Mouse (Mus musculus) embryonic facial prominence, embryonic 15.5 days (tissue): ENCODE measurements around the gene Ppara. TPM values are rescaled to one million over a fixed set of nuclear protein-coding genes. Genes with fewer than 3 reads are reported as not detected.
A peak's percentile ranks its signal among the peaks of the same experiment; 100 is the strongest.

ENCODE experiments used
- ATAC-seq: fragments of 200-750 bp; cut with Nextera tagmentation; 2 replicates; pipeline ENCODE4 v1.8.0; 2017; ENCODE audit warnings: low read depth, moderate TSS enrichment; ENCODE audit not compliant: insufficient number of reproducible peaks, low FRiP score, low TSS enrichment
- H3K27ac ChIP-seq: fragments of 300-500 bp; sonication (generic); replicated peaks from 2 replicates; pipeline ENCODE4 v1.5.1; 2015; ENCODE audit warnings: mild to moderate bottlenecking, inconsistent platforms
- H3K27me3 ChIP-seq: fragments of 300-500 bp; sonication (generic); 2 replicates; pipeline ENCODE4 v1.6.1; 2015; ENCODE audit warnings: inconsistent platforms
- H3K36me3 ChIP-seq: fragments of 300-500 bp; sonication (generic); 2 replicates; pipeline ENCODE4 v1.6.1; 2015; ENCODE audit warnings: mild to moderate bottlenecking, inconsistent platforms
- H3K4me1 ChIP-seq: fragments of 300-500 bp; sonication (generic); 2 replicates; pipeline ENCODE4 v1.6.1; 2015; ENCODE audit warnings: inconsistent platforms
- H3K4me2 ChIP-seq: fragments of 300-500 bp; sonication (generic); replicated peaks from 2 replicates; pipeline ENCODE4 v1.6.1; 2015; ENCODE audit warnings: mild to moderate bottlenecking, inconsistent platforms
- H3K4me3 ChIP-seq: fragments of 300-500 bp; sonication (generic); replicated peaks from 2 replicates; pipeline ENCODE4 v1.5.1; 2015; ENCODE audit warnings: mild to moderate bottlenecking, inconsistent platforms
- H3K9ac ChIP-seq: fragments of 300-500 bp; sonication (generic); 2 replicates; pipeline ENCODE4 v1.6.1; 2015; ENCODE audit warnings: inconsistent platforms
- H3K9me3 ChIP-seq: fragments of 300-500 bp; sonication (generic); replicated peaks from 2 replicates; pipeline ENCODE4 v1.6.1; 2016; ENCODE audit warnings: inconsistent platforms
- WGBS: fragments of 180-500 bp; shearing (Covaris S2); methylation state at CpG from one replicate; pipeline ENCODE4 v1.1.7; 2015; 5-methylcytosine and 5-hydroxymethylcytosine counted together
- polyA plus RNA-seq: library from polyadenylated mRNA; unstranded; fragments of >200 nt; fragmentation: Nextera tagmentation; extraction: Ambion mirVana; gene quantifications from 2 replicates; pipeline ENCODE4 v1.2.1, GENCODE M21; 2015

The Ppara gene
- polyA plus RNA-seq, 1 experiment from 2014 or later, result 5.0 TPM

GRCm38 (mm10) chr15:85828071-85828470 lies 93.3 kb downstream of the Ppara start:
- Histone ChIP-seq H3K27ac (no peak overlapping the region), H3K9me3 (no peaks in the 10 kb centered on the region), H3K4me1 (peaks cover 13% of the 10 kb centered on the region), H3K4me3 (no peak overlapping the region), H3K27me3 (no peaks in the 10 kb centered on the region), H3K9ac (no peak overlapping the region), H3K4me2 (no peak overlapping the region), H3K36me3 (no peaks in the 10 kb centered on the region)
- no peak for ATAC-seq
- WGBS, result 75% methylated on average over 4 of the region's 4 CpGs

DNA sequence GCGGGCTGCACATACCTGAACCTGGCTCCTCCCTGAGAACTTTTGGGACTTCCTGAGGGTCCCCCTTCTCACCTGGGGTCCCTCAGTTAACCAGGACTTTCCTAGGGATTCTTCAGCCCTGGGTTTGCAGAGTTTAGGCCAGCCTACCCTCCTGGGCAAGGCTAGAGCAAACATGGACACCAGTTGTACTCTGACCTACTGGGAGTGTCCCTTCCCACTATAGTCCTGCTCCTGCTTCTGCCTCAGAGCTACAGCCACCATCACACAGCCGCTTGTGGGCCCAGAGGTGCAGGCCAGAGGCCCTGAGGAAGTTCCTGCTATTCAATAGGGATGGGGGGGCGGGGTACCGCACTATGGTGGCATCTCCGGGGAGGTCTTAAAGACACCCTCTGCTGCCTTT lies 94.7 kb downstream of the Ppara start:
- ATAC-seq, result no peak
- no peaks in the 10 kb centered on the region for H3K9me3 ChIP-seq
- no peaks in the 10 kb centered on the region for H3K36me3 ChIP-seq
- no peak overlapping the region for H3K4me2 ChIP-seq
- no peaks in the 10 kb centered on the region for H3K27me3 ChIP-seq
- 76% methylated on average over 5 of the region's 5 CpGs for WGBS
- H3K4me1 ChIP-seq, result peaks cover 13% of the 10 kb centered on the region
- no peak overlapping the region for H3K27ac ChIP-seq
- no peak overlapping the region for H3K9ac ChIP-seq
- no peak overlapping the region for H3K4me3 ChIP-seq

- Histone ChIP-seq H3K9ac (peak within 1 kb of the TSS; percentile 58), H3K4me2 (peak within 1 kb of the TSS; percentile 88), H3K4me1 (peaks cover 13% of the 10 kb centered on the region), H3K27ac (no peak within 1 kb of the TSS), H3K9me3 (no peaks in the 10 kb centered on the region), H3K36me3 (no peaks in the 10 kb centered on the region), H3K27me3 (no peaks in the 10 kb centered on the region), H3K4me3 (peak within 1 kb of the TSS; percentile 63)
- WGBS, result 1% methylated on average over 27 of the region's 27 CpGs
- peak; percentile 86 for ATAC-seq
Observed at GRCm38 (mm10) chr15:85831954-85832590, 97.3 kb downstream of the Ppara start, which contains the start of gene Ttc38. TSS of gene Ttc38 (plus strand) at chr15:85832306.

- Histone ChIP-seq H3K36me3 (no peaks in the 10 kb centered on the region), H3K9me3 (no peaks in the 10 kb centered on the region), H3K27ac (no peak overlapping the region), H3K4me2 (peak overlapping the region; percentile 88), H3K9ac (peak overlapping the region; percentile 58), H3K4me3 (peak overlapping the region; percentile 63), H3K4me1 (peaks cover 13% of the 10 kb centered on the region), H3K27me3 (no peaks in the 10 kb centered on the region)
- 34% methylated on average over 8 of the region's 8 CpGs for WGBS
- no peak for ATAC-seq
Observed at GRCm38 (mm10) chr15:85832599-85832998, 97.8 kb downstream of the Ppara start.

GRCm38 (mm10) chr15:85835335-85835734 lies 100.6 kb downstream of the Ppara start:
- H3K36me3 ChIP-seq, result no peaks in the 10 kb centered on the region
- H3K4me1 ChIP-seq, result peaks cover 13% of the 10 kb centered on the region
- no peak overlapping the region for H3K4me2 ChIP-seq
- no peak overlapping the region for H3K27ac ChIP-seq
- no peaks in the 10 kb centered on the region for H3K27me3 ChIP-seq
- WGBS, result 59% methylated on average over 3 of the region's 3 CpGs
- ATAC-seq, result no peak
- H3K9ac ChIP-seq, result no peak overlapping the region
- no peaks in the 10 kb centered on the region for H3K9me3 ChIP-seq
- H3K4me3 ChIP-seq, result no peak overlapping the region

- 90% methylated on average over 5 of the region's 5 CpGs for WGBS
- no peak overlapping the region for H3K4me3 ChIP-seq
- H3K27me3 ChIP-seq, result no peaks in the 10 kb centered on the region
- peaks cover 7% of the 10 kb centered on the region for H3K4me1 ChIP-seq
- no peak overlapping the region for H3K4me2 ChIP-seq
- no peak overlapping the region for H3K27ac ChIP-seq
- ATAC-seq, result no peak
- H3K36me3 ChIP-seq, result no peaks in the 10 kb centered on the region
- no peaks in the 10 kb centered on the region for H3K9me3 ChIP-seq
- H3K9ac ChIP-seq, result no peak overlapping the region
Observed at GRCm38 (mm10) chr15:85836887-85837286, 102.1 kb downstream of the Ppara start.

DNA sequence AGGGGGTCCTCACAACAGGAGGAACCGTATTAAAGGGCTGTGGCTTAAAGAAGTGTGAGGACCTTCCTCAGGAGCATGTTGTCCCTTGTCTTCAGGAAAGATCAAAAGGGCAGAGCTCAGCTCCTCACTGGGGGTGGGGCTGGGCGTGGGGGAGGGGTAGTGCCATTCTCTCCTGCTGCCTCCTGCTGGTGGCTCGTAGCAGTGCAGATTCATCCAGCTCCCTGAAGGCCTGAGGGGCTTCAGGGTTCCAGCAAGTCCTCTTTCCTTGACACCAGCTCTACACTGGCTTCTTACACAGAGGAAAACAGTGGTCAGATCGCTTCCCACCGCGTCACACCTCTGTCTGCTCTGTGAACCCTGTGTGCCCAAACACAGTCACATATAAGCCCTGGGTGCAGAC lies 106.2 kb downstream of the Ppara start:
- no peaks in the 10 kb centered on the region for H3K27me3 ChIP-seq
- no peak overlapping the region for H3K9ac ChIP-seq
- no peak overlapping the region for H3K4me3 ChIP-seq
- 40% methylated on average over 6 of the region's 6 CpGs for WGBS
- no peaks in the 10 kb centered on the region for H3K9me3 ChIP-seq
- ATAC-seq, result no peak
- no peak overlapping the region for H3K27ac ChIP-seq
- H3K4me2 ChIP-seq, result no peak overlapping the region
- no peaks in the 10 kb centered on the region for H3K4me1 ChIP-seq
- H3K36me3 ChIP-seq, result no peaks in the 10 kb centered on the region; the same call in 1 of the 2 replicates

GRCm38 (mm10) chr15:85841796-85842360 lies 107.1 kb downstream of the Ppara start:
- 68% methylated on average over 5 of the region's 5 CpGs for WGBS
- no peaks in the 10 kb centered on the region for H3K9me3 ChIP-seq

DNA sequence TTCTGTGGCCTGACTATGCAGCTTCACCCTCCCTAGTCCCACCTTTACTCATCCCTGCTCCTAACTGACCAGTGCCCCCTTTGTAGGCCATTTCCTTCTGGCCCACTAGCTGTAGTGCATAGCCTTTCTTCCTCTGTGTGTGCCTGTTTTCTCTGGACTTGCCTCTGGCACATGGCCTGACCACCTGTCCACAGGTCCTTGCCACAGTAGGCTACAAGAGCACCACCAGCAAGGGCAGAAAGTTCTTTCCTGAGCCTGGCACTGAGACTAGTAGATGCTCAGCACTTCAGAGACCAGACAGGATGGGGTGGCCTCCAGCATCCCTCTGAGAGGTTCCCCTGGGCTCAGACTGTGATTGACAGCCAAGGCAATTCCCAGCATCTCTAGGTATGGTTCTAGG lies 110.3 kb downstream of the Ppara start:
- ATAC-seq, result 0 out of 2 replicates have a peak, but pooled peaks have one; percentile 5
- Histone ChIP-seq H3K36me3 (peaks cover 3% of the 10 kb centered on the region; the same call in 1 of the 2 replicates), H3K9me3 (no peaks in the 10 kb centered on the region), H3K4me1 (no peaks in the 10 kb centered on the region), H3K27me3 (no peaks in the 10 kb centered on the region), H3K4me2 (no peak overlapping the region), H3K4me3 (no peak overlapping the region), H3K9ac (no peak overlapping the region), H3K27ac (no peak overlapping the region)

More at GRCm38 (mm10) chr15:85841796-85842360, 107.1 kb downstream of the Ppara start:
- no peak for ATAC-seq
- no peak overlapping the region for H3K4me3 ChIP-seq
- no peak overlapping the region for H3K9ac ChIP-seq
- H3K4me1 ChIP-seq, result no peaks in the 10 kb centered on the region
- no peaks in the 10 kb centered on the region for H3K27me3 ChIP-seq
- no peaks in the 10 kb centered on the region; the same call in 1 of the 2 replicates for H3K36me3 ChIP-seq
- H3K4me2 ChIP-seq, result no peak overlapping the region
- H3K27ac ChIP-seq, result no peak overlapping the region

DNA sequence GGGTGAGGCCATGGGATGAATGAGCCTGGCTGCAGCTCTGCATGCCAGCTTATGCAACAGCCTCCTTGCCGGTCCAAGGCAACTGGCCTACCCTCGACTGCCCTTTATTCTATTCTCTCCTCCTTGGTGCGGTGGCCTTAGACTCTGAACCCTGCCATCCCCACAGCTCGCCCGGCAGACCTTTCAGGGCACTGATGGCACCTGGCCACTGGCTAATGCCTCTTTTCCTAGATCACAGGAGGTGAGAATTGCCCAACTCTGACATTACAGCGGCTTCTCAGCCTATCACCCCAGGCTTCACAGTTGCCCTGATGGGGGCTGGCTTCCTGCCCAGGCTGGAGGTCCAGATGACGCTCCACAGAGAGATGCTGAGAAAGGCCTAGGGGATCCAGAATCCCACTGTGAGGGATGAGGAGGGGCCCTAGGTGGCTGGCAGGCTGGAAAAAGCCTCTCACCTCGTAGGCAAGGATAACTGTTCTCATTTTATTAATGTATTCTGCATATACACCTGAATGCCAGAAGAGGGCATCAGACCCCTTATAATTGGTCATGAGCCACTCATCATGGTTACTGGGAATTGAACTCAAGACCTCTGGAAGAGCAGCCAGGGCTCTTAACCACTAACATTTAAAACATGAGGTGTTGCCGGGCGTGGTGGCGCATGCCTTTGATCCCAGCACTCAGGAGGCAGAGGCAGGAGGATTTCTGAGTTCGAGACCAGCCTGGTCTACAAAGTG lies 117.0 kb downstream of the Ppara start:
- Histone ChIP-seq H3K27me3 (no peaks in the 10 kb centered on the region), H3K4me1 (no peaks in the 10 kb centered on the region), H3K36me3 (peaks cover 3% of the 10 kb centered on the region; the same call in 1 of the 2 replicates), H3K9ac (no peak overlapping the region), H3K4me2 (no peak overlapping the region), H3K4me3 (no peak overlapping the region), H3K9me3 (no peaks in the 10 kb centered on the region), H3K27ac (no peak overlapping the region)
- ATAC-seq, result no peak
- WGBS, result 80% methylated on average over 12 of the region's 12 CpGs
